Mouse (Mus musculus): ENCODE measurements around the gene Angptl7. TPM values are rescaled to one million over a fixed set of nuclear protein-coding genes. Genes with fewer than 3 reads are reported as not detected.

Angptl7 gene
- polyA plus RNA-seq (2012; rRNA removed) (0.21 and 0.33 TPM in 2 replicates), polyA plus RNA-seq (2014; fragmentation: Nextera tagmentation; extraction: Ambion mirVana) (0.23 and 0.29 TPM in 2 replicates)

- TF ChIP-seq CTCF (IDR thresholded peaks at IDR 0.05; ENCODE audit: low read depth) (no peak), EP300 (IDR thresholded peaks at IDR 0.05; ENCODE audit: low read depth) (no peak)
- no peaks in the 10 kb centered on the region for H3K27me3 ChIP-seq (ENCODE audit: control insufficient read depth, insufficient read depth, low read length)
- H3K9me3 ChIP-seq (ENCODE audit: control insufficient read depth, low read length) = no peaks in the 10 kb centered on the region
- no peaks in the 10 kb centered on the region for H3K4me1 ChIP-seq (replicated peaks; ENCODE audit: control insufficient read depth in 2 of 2, insufficient read depth in 2 of 2, low read length in 1 of 2)
- no peak within 1 kb of the TSS for H3K4me3 ChIP-seq (ENCODE audit: insufficient read depth in 1 of 2, low read depth in 2 of 2, low read length in 2 of 2)
- no peak within 1 kb of the TSS for H3K4me2 ChIP-seq (ENCODE audit: low read depth)
- ATAC-seq (ENCODE audit: insufficient read depth) = no peak
- no peaks in the 10 kb centered on the region; the same call in 1 of the 2 replicates for H3K36me3 ChIP-seq (replicated peaks; ENCODE audit: control insufficient read depth, insufficient read depth, low read depth)
- WGBS (ENCODE audit: insufficient replicate concordance) = 59% methylated on average over 4 of the region's 4 CpGs
- H3K27ac ChIP-seq = no peak within 1 kb of the TSS
- H3K9ac ChIP-seq (replicated peaks) = no peak within 1 kb of the TSS
- no peak for DNase-seq (ENCODE audit: low read depth in 3 of 3, low spot score in 3 of 3)
These were observed at the start of gene Angptl7 for GRCm38 (mm10) chr4:148500410-148500867. Gene Angptl7 (minus strand): TSS chr4:148500460.

DNA sequence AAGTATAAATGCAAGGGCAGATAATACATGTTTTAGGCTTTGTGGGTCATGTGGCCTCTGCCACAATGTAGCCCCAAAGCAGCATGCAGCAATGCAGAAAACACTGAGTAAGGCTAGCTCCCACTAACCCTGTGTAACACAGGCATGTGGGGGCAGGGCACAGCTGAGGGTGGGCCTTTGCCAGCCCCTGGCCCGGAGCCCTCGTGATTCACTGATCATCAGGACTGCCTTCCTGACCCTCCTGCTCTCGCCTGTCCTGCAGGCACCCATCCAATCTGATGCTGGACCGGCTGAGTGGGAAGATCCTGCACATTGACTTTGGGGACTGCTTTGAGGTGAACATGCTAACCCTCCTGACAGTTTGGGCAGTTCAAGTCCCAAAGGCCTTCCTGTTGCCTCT is 48.8 kb upstream of the Angptl7 start:
- no peak overlapping the region for H3K4me3 ChIP-seq (ENCODE audit: insufficient read depth in 1 of 2, low read depth in 2 of 2, low read length in 2 of 2)
- ATAC-seq (ENCODE audit: insufficient read depth) (no peak), DNase-seq (ENCODE audit: low read depth in 3 of 3, low spot score in 3 of 3) (no peak)
- WGBS (ENCODE audit: insufficient replicate concordance) = 66% methylated on average over 4 of the region's 4 CpGs
- H3K36me3 ChIP-seq (replicated peaks; ENCODE audit: control insufficient read depth, insufficient read depth, low read depth) = peaks cover 28% of the 10 kb centered on the region
- no peaks in the 10 kb centered on the region for H3K4me1 ChIP-seq (replicated peaks; ENCODE audit: control insufficient read depth in 2 of 2, insufficient read depth in 2 of 2, low read length in 1 of 2)
- H3K27me3 ChIP-seq (ENCODE audit: control insufficient read depth, insufficient read depth, low read length) = no peaks in the 10 kb centered on the region
- H3K9me3 ChIP-seq (ENCODE audit: control insufficient read depth, low read length) = no peaks in the 10 kb centered on the region
- no peak overlapping the region for H3K27ac ChIP-seq
- no peak overlapping the region for H3K4me2 ChIP-seq (ENCODE audit: low read depth)
- H3K9ac ChIP-seq (replicated peaks) = no peak overlapping the region
- TF ChIP-seq EP300 (IDR thresholded peaks at IDR 0.05; ENCODE audit: low read depth) = no peak

DNA sequence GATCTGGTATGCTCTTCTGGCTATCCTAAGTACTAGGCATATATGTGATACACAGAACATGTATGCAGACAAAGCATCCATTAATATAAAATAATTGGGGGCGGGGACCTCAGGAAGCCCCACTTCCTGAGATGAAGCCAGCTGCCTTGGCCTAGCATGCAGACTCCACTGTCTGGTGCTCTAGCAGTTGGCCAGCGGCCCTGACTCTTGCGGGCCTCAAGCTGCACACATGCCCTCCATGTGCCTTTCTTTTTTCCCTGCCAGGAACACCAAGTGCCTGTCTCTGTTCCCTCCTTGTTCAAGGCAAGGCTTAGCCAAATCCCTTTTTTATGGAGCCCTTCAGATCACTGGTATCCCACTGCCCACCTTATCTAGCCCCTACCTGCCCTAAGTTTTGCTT is 35.6 kb upstream of the Angptl7 start:
- H3K4me3 ChIP-seq (ENCODE audit: insufficient read depth in 1 of 2, low read depth in 2 of 2, low read length in 2 of 2) = no peak overlapping the region
- no peak overlapping the region for H3K4me2 ChIP-seq (ENCODE audit: low read depth)
- H3K4me1 ChIP-seq (replicated peaks; ENCODE audit: control insufficient read depth in 2 of 2, insufficient read depth in 2 of 2, low read length in 1 of 2) = no peaks in the 10 kb centered on the region
- no peak for TF ChIP-seq CTCF (IDR thresholded peaks at IDR 0.05; ENCODE audit: low read depth)
- TF ChIP-seq EP300 (IDR thresholded peaks at IDR 0.05; ENCODE audit: low read depth) = no peak
- no peaks in the 10 kb centered on the region for H3K9me3 ChIP-seq (ENCODE audit: control insufficient read depth, low read length)
- no peak overlapping the region for H3K9ac ChIP-seq (replicated peaks)
- no peak for ATAC-seq (ENCODE audit: insufficient read depth)
- 74% methylated on average over 3 of the region's 3 CpGs for WGBS (ENCODE audit: insufficient replicate concordance)
- no peak for DNase-seq (ENCODE audit: low read depth in 3 of 3, low spot score in 3 of 3)
- H3K27ac ChIP-seq = no peak overlapping the region
- peaks cover 12% of the 10 kb centered on the region for H3K36me3 ChIP-seq (replicated peaks; ENCODE audit: control insufficient read depth, insufficient read depth, low read depth)
- H3K27me3 ChIP-seq (ENCODE audit: control insufficient read depth, insufficient read depth, low read length) = no peaks in the 10 kb centered on the region

GRCm38 (mm10) chr4:148533613-148534328 is 33.5 kb upstream of the Angptl7 start:
- 81% methylated on average over 12 of the region's 12 CpGs for WGBS (ENCODE audit: insufficient replicate concordance)
- Histone ChIP-seq H3K27ac (no peak overlapping the region), H3K4me3 (ENCODE audit: insufficient read depth in 1 of 2, low read depth in 2 of 2, low read length in 2 of 2) (no peak overlapping the region), H3K27me3 (ENCODE audit: control insufficient read depth, insufficient read depth, low read length) (no peaks in the 10 kb centered on the region), H3K4me1 (replicated peaks; ENCODE audit: control insufficient read depth in 2 of 2, insufficient read depth in 2 of 2, low read length in 1 of 2) (no peaks in the 10 kb centered on the region), H3K9ac (replicated peaks) (no peak overlapping the region), H3K36me3 (replicated peaks; ENCODE audit: control insufficient read depth, insufficient read depth, low read depth) (peaks cover 10% of the 10 kb centered on the region), H3K4me2 (ENCODE audit: low read depth) (no peak overlapping the region), H3K9me3 (ENCODE audit: control insufficient read depth, low read length) (no peaks in the 10 kb centered on the region)
- DNase-seq (ENCODE audit: low read depth in 3 of 3, low spot score in 3 of 3) = no peak
- no peak for ATAC-seq (ENCODE audit: insufficient read depth)
- no peak for TF ChIP-seq CTCF (IDR thresholded peaks at IDR 0.05; ENCODE audit: low read depth)
- no peak for TF ChIP-seq EP300 (IDR thresholded peaks at IDR 0.05; ENCODE audit: low read depth)

- Histone ChIP-seq H3K9me3 (ENCODE audit: control insufficient read depth, low read length) (no peaks in the 10 kb centered on the region), H3K9ac (replicated peaks) (no peak overlapping the region), H3K4me1 (replicated peaks; ENCODE audit: control insufficient read depth in 2 of 2, insufficient read depth in 2 of 2, low read length in 1 of 2) (no peaks in the 10 kb centered on the region), H3K4me2 (ENCODE audit: low read depth) (no peak overlapping the region), H3K4me3 (ENCODE audit: insufficient read depth in 1 of 2, low read depth in 2 of 2, low read length in 2 of 2) (no peak overlapping the region), H3K27ac (no peak overlapping the region), H3K27me3 (ENCODE audit: control insufficient read depth, insufficient read depth, low read length) (no peaks in the 10 kb centered on the region), H3K36me3 (replicated peaks; ENCODE audit: control insufficient read depth, insufficient read depth, low read depth) (peaks cover 7% of the 10 kb centered on the region)
- ATAC-seq (ENCODE audit: insufficient read depth) = no peak
- TF ChIP-seq EP300 (IDR thresholded peaks at IDR 0.05; ENCODE audit: low read depth) = no peak
- no peak for TF ChIP-seq CTCF (IDR thresholded peaks at IDR 0.05; ENCODE audit: low read depth)
- no peak for DNase-seq (ENCODE audit: low read depth in 3 of 3, low spot score in 3 of 3)
- WGBS (ENCODE audit: insufficient replicate concordance) = 81% methylated on average over 3 of the region's 3 CpGs
These were observed 32.3 kb upstream of the Angptl7 start for GRCm38 (mm10) chr4:148532516-148532915.
